Mouse (Mus musculus) hindbrain, embryonic 15.5 days (tissue): ENCODE data around the gene Togaram1. TPM values are rescaled to one million over a fixed set of nuclear protein-coding genes. Genes with fewer than 3 reads are reported as not detected.

Experiments
- ATAC-seq: fragments of 200-750 bp; cut with Nextera tagmentation; 2 replicates; pipeline ENCODE4 v1.8.0; 2017; ENCODE audit warnings: low read depth, moderate number of reproducible peaks, moderate TSS enrichment; ENCODE audit not compliant: low FRiP score
- H3K27ac ChIP-seq: fragments of 300-500 bp; sonication (generic); replicated peaks from 2 replicates; pipeline ENCODE4 v1.5.1; 2015; ENCODE audit warnings: mild to moderate bottlenecking, inconsistent platforms
- H3K27me3 ChIP-seq: fragments of 300-500 bp; sonication (generic); 2 replicates; pipeline ENCODE4 v1.6.1; 2015; ENCODE audit warnings: control low read depth, inconsistent platforms
- H3K36me3 ChIP-seq: fragments of 300-500 bp; sonication (generic); 2 replicates; pipeline ENCODE4 v1.6.1; 2015; ENCODE audit warnings: control low read depth, inconsistent platforms
- H3K4me1 ChIP-seq: fragments of 300-500 bp; sonication (generic); replicated peaks from 2 replicates; pipeline ENCODE4 v1.6.1; 2015; ENCODE audit warnings: control low read depth, inconsistent platforms
- H3K4me2 ChIP-seq: fragments of 300-500 bp; sonication (generic); 2 replicates; pipeline ENCODE4 v1.6.1; 2015; ENCODE audit warnings: moderate library complexity, mild to moderate bottlenecking, inconsistent platforms
- H3K4me3 ChIP-seq: fragments of 300-500 bp; sonication (generic); 2 replicates; pipeline ENCODE4 v1.5.1; 2015; ENCODE audit warnings: mild to moderate bottlenecking, inconsistent platforms
- H3K9ac ChIP-seq: fragments of 300-500 bp; sonication (generic); 2 replicates; pipeline ENCODE4 v1.6.1; 2015; ENCODE audit warnings: inconsistent platforms
- H3K9me3 ChIP-seq: fragments of 300-500 bp; sonication (generic); 2 replicates; pipeline ENCODE4 v1.6.1; 2016; ENCODE audit warnings: control low read depth, inconsistent platforms
- WGBS: fragments of 180-500 bp; shearing (Covaris S2); methylation state at CpG from one replicate; pipeline ENCODE4 v1.1.7; 2015; 5-methylcytosine and 5-hydroxymethylcytosine counted together
- polyA plus RNA-seq: library from polyadenylated mRNA; unstranded; fragments of >200 nt; fragmentation: Nextera tagmentation; extraction: Ambion mirVana; gene quantifications from 2 replicates; pipeline ENCODE4 v1.2.1, GENCODE M21; 2015

The Togaram1 gene
- polyA plus RNA-seq, 1 experiment from 2014 or later, result 22.6 TPM

- no peaks in the 10 kb centered on the region for H3K27me3 ChIP-seq
- ATAC-seq, result no peak
- no peak overlapping the region for H3K4me3 ChIP-seq
- H3K9me3 ChIP-seq, result no peaks in the 10 kb centered on the region
- WGBS, result 74% methylated on average over 6 of the region's 6 CpGs
- H3K9ac ChIP-seq, result no peak overlapping the region
- no peaks in the 10 kb centered on the region for H3K36me3 ChIP-seq
- peaks cover 49% of the 10 kb centered on the region for H3K4me1 ChIP-seq
- H3K4me2 ChIP-seq, result peak overlapping the region; percentile 26
- H3K27ac ChIP-seq, result no peak overlapping the region
These were observed 6.5 kb downstream of the Togaram1 start for GRCm38 (mm10) chr12:64972063-64972462.

- Histone ChIP-seq H3K4me2 (no peak overlapping the region), H3K4me1 (peaks cover 20% of the 10 kb centered on the region), H3K27ac (no peak overlapping the region), H3K27me3 (no peaks in the 10 kb centered on the region), H3K9me3 (no peaks in the 10 kb centered on the region), H3K36me3 (peaks cover 16% of the 10 kb centered on the region), H3K4me3 (no peak overlapping the region), H3K9ac (no peak overlapping the region)
- 72% methylated on average over 6 of the region's 6 CpGs for WGBS
- no peak for ATAC-seq
These were observed 10.0 kb downstream of the Togaram1 start for GRCm38 (mm10) chr12:64975558-64975957.

GRCm38 (mm10) chr12:64976191-64976590 is 10.6 kb downstream of the Togaram1 start:
- Histone ChIP-seq H3K9ac (no peak overlapping the region), H3K36me3 (peaks cover 18% of the 10 kb centered on the region), H3K9me3 (no peaks in the 10 kb centered on the region), H3K27ac (no peak overlapping the region), H3K4me1 (peaks cover 14% of the 10 kb centered on the region), H3K27me3 (no peaks in the 10 kb centered on the region), H3K4me3 (no peak overlapping the region), H3K4me2 (no peak overlapping the region)
- no peak for ATAC-seq
- WGBS, result 87% methylated on average over 1 of the region's 1 CpGs

- no peaks in the 10 kb centered on the region for H3K9me3 ChIP-seq
- H3K4me3 ChIP-seq, result no peak overlapping the region
- no peak overlapping the region for H3K27ac ChIP-seq
- no peak overlapping the region for H3K9ac ChIP-seq
- no peaks in the 10 kb centered on the region for H3K27me3 ChIP-seq
- peaks cover 4% of the 10 kb centered on the region; the same call in 1 of the 2 replicates for H3K4me1 ChIP-seq
- H3K4me2 ChIP-seq, result no peak overlapping the region
- no peak for ATAC-seq
- peaks cover 23% of the 10 kb centered on the region for H3K36me3 ChIP-seq
- WGBS, result 83% methylated on average over 1 of the region's 1 CpGs
These were observed 11.9 kb downstream of the Togaram1 start for GRCm38 (mm10) chr12:64977518-64977917.

- 92% methylated on average over 3 of the region's 3 CpGs for WGBS
These were observed 42.1 kb downstream of the Togaram1 start for GRCm38 (mm10) chr12:65007725-65008124.

GRCm38 (mm10) chr12:65022842-65023241 is 57.2 kb downstream of the Togaram1 start:
- WGBS, result 97% methylated on average over 6 of the region's 6 CpGs
- H3K4me2 ChIP-seq, result no peak overlapping the region

More at GRCm38 (mm10) chr12:65007725-65008124, 42.1 kb downstream of the Togaram1 start:
- Histone ChIP-seq H3K4me1 (no peaks in the 10 kb centered on the region), H3K36me3 (peaks cover 64% of the 10 kb centered on the region), H3K9ac (no peak overlapping the region), H3K4me2 (no peak overlapping the region), H3K27ac (no peak overlapping the region), H3K4me3 (no peak overlapping the region), H3K9me3 (no peaks in the 10 kb centered on the region), H3K27me3 (no peaks in the 10 kb centered on the region)
- ATAC-seq, result no peak

GRCm38 (mm10) chr12:65035839-65036189 is 70.2 kb downstream of the Togaram1 start:
- H3K27ac ChIP-seq, result no peak overlapping the region
- WGBS, result 49% methylated on average over 8 of the region's 8 CpGs
- H3K9me3 ChIP-seq, result no peaks in the 10 kb centered on the region
- no peaks in the 10 kb centered on the region for H3K27me3 ChIP-seq
- peak overlapping the region; percentile 67 for H3K4me2 ChIP-seq
- H3K9ac ChIP-seq, result no peak overlapping the region
- no peaks in the 10 kb centered on the region for H3K36me3 ChIP-seq
- ATAC-seq, result peak; percentile 28; the same call in 1 of the 2 replicates
- H3K4me3 ChIP-seq, result peak overlapping the region; percentile 95
- peaks cover 25% of the 10 kb centered on the region for H3K4me1 ChIP-seq

More at GRCm38 (mm10) chr12:65022842-65023241, 57.2 kb downstream of the Togaram1 start:
- H3K36me3 ChIP-seq, result peaks cover 23% of the 10 kb centered on the region
- ATAC-seq, result no peak
- H3K9ac ChIP-seq, result no peak overlapping the region
- no peaks in the 10 kb centered on the region for H3K4me1 ChIP-seq
- no peaks in the 10 kb centered on the region for H3K9me3 ChIP-seq
- H3K4me3 ChIP-seq, result no peak overlapping the region
- no peak overlapping the region for H3K27ac ChIP-seq
- no peaks in the 10 kb centered on the region for H3K27me3 ChIP-seq

GRCm38 (mm10) chr12:65036190-65036870 is 70.7 kb downstream of the Togaram1 start, which contains the start of gene Prpf39:
Gene Prpf39 (plus strand): TSS chr12:65036333.
- H3K27ac ChIP-seq, result peak within 1 kb of the TSS; percentile 88
- under 1% methylated on average over 65 of the region's 65 CpGs for WGBS
- peak; percentile 95 for ATAC-seq

GRCm38 (mm10) chr12:65036892-65037545 is 71.4 kb downstream of the Togaram1 start:
- peak; percentile 13 for ATAC-seq
- peaks cover 25% of the 10 kb centered on the region for H3K4me1 ChIP-seq
- no peak overlapping the region for H3K27ac ChIP-seq
- peak overlapping the region; percentile 88 for H3K9ac ChIP-seq
- no peaks in the 10 kb centered on the region for H3K27me3 ChIP-seq
- no peaks in the 10 kb centered on the region for H3K36me3 ChIP-seq
- peak overlapping the region; percentile 67 for H3K4me2 ChIP-seq
- no peaks in the 10 kb centered on the region for H3K9me3 ChIP-seq
- peak overlapping the region; percentile 95 for H3K4me3 ChIP-seq
- 17% methylated on average over 18 of the region's 18 CpGs for WGBS

More at GRCm38 (mm10) chr12:65036190-65036870, 70.7 kb downstream of the Togaram1 start, which contains the start of gene Prpf39:
- Histone ChIP-seq H3K4me1 (peaks cover 25% of the 10 kb centered on the region), H3K9me3 (no peaks in the 10 kb centered on the region), H3K4me2 (peak within 1 kb of the TSS; percentile 67), H3K9ac (peak within 1 kb of the TSS; percentile 88), H3K36me3 (no peaks in the 10 kb centered on the region), H3K4me3 (peak within 1 kb of the TSS; percentile 95), H3K27me3 (no peaks in the 10 kb centered on the region)

- no peak for ATAC-seq
- 54% methylated on average over 4 of the region's 4 CpGs for WGBS
These were observed 71.9 kb downstream of the Togaram1 start for GRCm38 (mm10) chr12:65037546-65037937.

GRCm38 (mm10) chr12:65048799-65049198 is 83.2 kb downstream of the Togaram1 start:
- H3K27me3 ChIP-seq, result no peaks in the 10 kb centered on the region
- no peak overlapping the region for H3K4me3 ChIP-seq
- H3K9ac ChIP-seq, result no peak overlapping the region
- ATAC-seq, result no peak
- no peak overlapping the region for H3K4me2 ChIP-seq
- H3K36me3 ChIP-seq, result peaks cover 27% of the 10 kb centered on the region
- H3K9me3 ChIP-seq, result no peaks in the 10 kb centered on the region
- no peak overlapping the region for H3K27ac ChIP-seq
- no peaks in the 10 kb centered on the region for H3K4me1 ChIP-seq

More at GRCm38 (mm10) chr12:65037546-65037937, 71.9 kb downstream of the Togaram1 start:
- peak overlapping the region; percentile 67 for H3K4me2 ChIP-seq
- peaks cover 25% of the 10 kb centered on the region for H3K4me1 ChIP-seq
- peaks cover 3% of the 10 kb centered on the region; the same call in 1 of the 2 replicates for H3K36me3 ChIP-seq
- no peaks in the 10 kb centered on the region for H3K9me3 ChIP-seq
- no peaks in the 10 kb centered on the region for H3K27me3 ChIP-seq
- H3K9ac ChIP-seq, result peak overlapping the region; percentile 88
- peak overlapping the region; percentile 95 for H3K4me3 ChIP-seq
- H3K27ac ChIP-seq, result no peak overlapping the region

GRCm38 (mm10) chr12:65058203-65058602 is 92.6 kb downstream of the Togaram1 start:
- no peak overlapping the region for H3K27ac ChIP-seq

More at GRCm38 (mm10) chr12:65058203-65058602, 92.6 kb downstream of the Togaram1 start:
- Histone ChIP-seq H3K36me3 (peaks cover 59% of the 10 kb centered on the region), H3K4me1 (no peaks in the 10 kb centered on the region), H3K9me3 (no peaks in the 10 kb centered on the region), H3K4me2 (no peak overlapping the region), H3K9ac (no peak overlapping the region), H3K27me3 (no peaks in the 10 kb centered on the region), H3K4me3 (no peak overlapping the region)
- no peak for ATAC-seq
- WGBS, result 91% methylated on average over 2 of the region's 2 CpGs
